Mouse (Mus musculus): ENCODE data around the gene Gnptab. TPM values are rescaled to one million over a fixed set of nuclear protein-coding genes. Genes with fewer than 3 reads are reported as not detected.

Gene Gnptab
- total and polyA plus RNA-seq, 3 experiments, result 14.2 to 24.1 TPM; not detected in 1

DNA sequence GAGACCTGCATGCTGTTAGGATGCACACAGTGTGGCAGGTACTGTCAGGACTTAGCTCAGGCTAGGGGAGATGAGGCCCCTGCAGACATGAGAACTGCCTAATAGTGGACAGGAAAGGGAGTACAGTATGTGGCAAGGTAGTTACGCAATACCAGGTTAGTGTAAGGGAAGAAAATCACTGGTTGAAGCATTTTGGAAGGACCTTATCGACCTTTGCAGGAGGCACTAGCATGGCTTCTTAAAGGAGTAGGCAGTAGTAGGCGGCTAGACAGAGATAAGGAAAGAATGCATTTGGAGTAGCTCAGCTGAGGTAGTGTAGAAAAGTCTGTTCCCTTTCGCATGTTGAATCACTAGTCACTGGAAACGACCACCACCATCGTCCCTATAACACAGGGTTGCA is 6.8 kb downstream of the Gnptab start:
- Histone ChIP-seq H3K4me3 (ENCODE audit: control insufficient read depth in 1 of 2, insufficient read depth in 1 of 2, low read depth in 2 of 2, low read length in 2 of 2) (no peak overlapping the region), H3K79me2 (ENCODE audit: control insufficient read depth, insufficient read depth, low read length, poor library complexity) (peaks cover 56% of the 10 kb centered on the region), H3K36me3 (ENCODE audit: control insufficient read depth in 1 of 2, insufficient read depth in 2 of 2, low read length in 2 of 2) (peaks cover 0 to 54% of the 10 kb centered on the region in 2 experiments; a peak in 2 of 4 replicates), H3K27ac (ENCODE audit: control insufficient read depth, low read depth, low read length) (peak overlapping the region; percentile 20; the same call in 1 of the 2 replicates), H3K9me3 (replicated peaks; ENCODE audit: insufficient read depth, low read length) (no peaks in the 10 kb centered on the region), H3K27me3 (ENCODE audit: control insufficient read depth in 1 of 2, insufficient read depth in 2 of 2, low read length in 2 of 2) (no peaks in the 10 kb centered on the region), H3K9ac (ENCODE audit: control insufficient read depth, low read depth, low read length, poor library complexity, severe bottlenecking) (no peak overlapping the region), H3K4me1 (ENCODE audit: control insufficient read depth in 1 of 2, insufficient read depth in 2 of 2, low read length in 2 of 2) (peaks cover 16 to 58% of the 10 kb centered on the region in 2 experiments)
- peak; percentile 82 for DNase-seq (ENCODE audit: low read depth, low spot score)
- TF ChIP-seq MAZ (IDR thresholded peaks at IDR 0.05; ENCODE audit: low read depth, low read length) (no peak), TBP (IDR thresholded peaks at IDR 0.05; ENCODE audit: low read depth, low read length) (no peak), MXI1 (IDR thresholded peaks at IDR 0.05; ENCODE audit: low read depth, low read length) (0 out of 2 replicates have a peak, but pooled peaks have one; percentile 52), ELF1 (IDR thresholded peaks at IDR 0.05; ENCODE audit: low read depth, low read length) (no peak), TCF12 (IDR thresholded peaks at IDR 0.05; ENCODE audit: low read depth, low read length) (peak; percentile 86), KAT2A (conservative IDR thresholded peaks at IDR 0.05; ENCODE audit: low read depth, low read length) (no peak), POLR2AphosphoS2 (IDR thresholded peaks at IDR 0.05; ENCODE audit: low read length) (no peak), ZMIZ1 (IDR thresholded peaks at IDR 0.05; ENCODE audit: low read depth, low read length) (no peak), HCFC1 (IDR thresholded peaks at IDR 0.05; ENCODE audit: low read depth, low read length) (no peak), TAL1 (IDR thresholded peaks at IDR 0.05; ENCODE audit: low read length) (peak; percentile 93), USF2 (IDR thresholded peaks at IDR 0.05; ENCODE audit: borderline replicate concordance in 1 of 2, insufficient read depth in 1 of 2, low read depth in 1 of 2, low read length in 2 of 2) (no peak), BHLHE40 (IDR thresholded peaks at IDR 0.05; ENCODE audit: borderline replicate concordance, low read depth, low read length) (peak; percentile 53), MYC (IDR thresholded peaks at IDR 0.05; ENCODE audit: low read depth, low read length) (peak; percentile 68; the same call in 1 of the 2 replicates), RCOR1 (IDR thresholded peaks at IDR 0.05; ENCODE audit: low read depth, low read length) (peak; percentile 97), ZC3H11A (IDR thresholded peaks at IDR 0.05; ENCODE audit: low read depth, low read length) (no peak), NELFE (IDR thresholded peaks at IDR 0.05; ENCODE audit: low read depth, low read length) (no peak), MYB (IDR thresholded peaks at IDR 0.05; ENCODE audit: low read depth, low read length) (no peak), CTCF (IDR thresholded peaks at IDR 0.05 in 2 of 3, conservative IDR thresholded peaks at IDR 0.05 in 1 of 3; ENCODE audit: control insufficient read depth in 1 of 3, insufficient read depth in 1 of 3, low read depth in 2 of 3, low read length in 3 of 3, poor library complexity in 1 of 3, severe bottlenecking in 1 of 3) (no peak), EP300 (IDR thresholded peaks at IDR 0.05; ENCODE audit: low read depth in 1 of 2, low read length in 2 of 2) (peak; percentile 90 to 93), GATA1 (IDR thresholded peaks at IDR 0.05; ENCODE audit: low read depth, low read length) (peak; percentile 94), SIN3A (IDR thresholded peaks at IDR 0.05; ENCODE audit: low read length) (peak; percentile 85), CHD1 (IDR thresholded peaks at IDR 0.05; ENCODE audit: low read depth, low read length) (no peak), CHD2 (IDR thresholded peaks at IDR 0.05; ENCODE audit: low read length) (no peak), POLR2A (IDR thresholded peaks at IDR 0.05; ENCODE audit: control insufficient read depth in 1 of 2, insufficient read depth in 1 of 2, low read depth in 1 of 2, low read length in 2 of 2, poor library complexity in 1 of 2) (no peak), E2F4 (IDR thresholded peaks at IDR 0.05; ENCODE audit: borderline replicate concordance, low read depth, low read length) (no peak), MAFK (IDR thresholded peaks at IDR 0.05; ENCODE audit: borderline replicate concordance, low read depth, low read length) (no peak), RAD21 (IDR thresholded peaks at IDR 0.05; ENCODE audit: low read depth, low read length) (no peak), GABPA (IDR thresholded peaks at IDR 0.05; ENCODE audit: low read depth, low read length) (no peak), MAX (IDR thresholded peaks at IDR 0.05; ENCODE audit: low read length) (peak; percentile 52), SMC3 (IDR thresholded peaks at IDR 0.05; ENCODE audit: low read depth, low read length) (no peak), NRF1 (IDR thresholded peaks at IDR 0.05; ENCODE audit: insufficient read depth, low read depth, low read length, poor library complexity, severe bottlenecking) (no peak), ZKSCAN1 (IDR thresholded peaks at IDR 0.05; ENCODE audit: low read depth, low read length) (peak; percentile 56; the same call in 1 of the 2 replicates), ETS1 (IDR thresholded peaks at IDR 0.05; ENCODE audit: low read depth, low read length) (peak; percentile 83), UBTF (IDR thresholded peaks at IDR 0.05; ENCODE audit: borderline replicate concordance, insufficient read depth, low read depth, low read length) (no peak), JUND (IDR thresholded peaks at IDR 0.05; ENCODE audit: low read depth, low read length) (no peak), ZNF384 (IDR thresholded peaks at IDR 0.05; ENCODE audit: low read depth, low read length) (no peak), USF1 (IDR thresholded peaks at IDR 0.05; ENCODE audit: low read depth, low read length) (no peak), POLR2AphosphoS5 (IDR thresholded peaks at IDR 0.05; ENCODE audit: borderline replicate concordance, low read depth, low read length) (no peak)
